Mouse (Mus musculus) layer of hippocampus, adult 11-12 months (tissue): ENCODE measurements at regions not wholly inside any gene's neighbourhood (a gene's known extent, or its start where the extent isn't known, plus 50 kb on each side); places are given as distances from the start of the nearest gene placed in this dataset.

ENCODE experiments used
- DNase-seq: peaks from one replicate; pipeline ENCODE4 v3.0.0; 2022; ENCODE audit warnings: low spot score

- no peak for DNase-seq
Measured at GRCm38 (mm10) chr8:28400141-28400540, 952.7 kb downstream of the Poteg start.

- no peak for DNase-seq
Measured at GRCm38 (mm10) chr8:28427544-28428135, 980.2 kb downstream of the Poteg start.

- DNase-seq, result no peak
Measured at GRCm38 (mm10) chr8:28473190-28473589, 1025.7 kb downstream of the Poteg start.

GRCm38 (mm10) chr8:28487913-28488312, 1040.4 kb downstream of the Poteg start:
- no peak for DNase-seq

- no peak for DNase-seq
Measured at GRCm38 (mm10) chr8:28503488-28504319, 1056.2 kb downstream of the Poteg start.

GRCm38 (mm10) chr8:28523506-28523905, 1076.0 kb downstream of the Poteg start:
- peak; percentile 8 for DNase-seq

- DNase-seq, result no peak
Measured at GRCm38 (mm10) chr8:28547236-28547635, 1099.8 kb downstream of the Poteg start.

GRCm38 (mm10) chr8:28559881-28560280, 1112.4 kb downstream of the Poteg start:
- peak; percentile 4 for DNase-seq

GRCm38 (mm10) chr8:28579250-28579651, 1131.8 kb downstream of the Poteg start:
- peak; percentile 15 for DNase-seq

GRCm38 (mm10) chr8:28580821-28581220, 1133.4 kb downstream of the Poteg start:
- DNase-seq, result no peak

- no peak for DNase-seq
Measured at GRCm38 (mm10) chr8:28589999-28590398, 1142.5 kb downstream of the Poteg start.

- DNase-seq, result no peak
Measured at GRCm38 (mm10) chr8:28593238-28593637, 1145.8 kb downstream of the Poteg start.

GRCm38 (mm10) chr8:28594191-28594590, 1146.7 kb downstream of the Poteg start:
- DNase-seq, result no peak

- no peak for DNase-seq
Measured at GRCm38 (mm10) chr8:28594606-28595005, 1147.1 kb downstream of the Poteg start.

GRCm38 (mm10) chr8:28595880-28596279, 1148.4 kb downstream of the Poteg start:
- DNase-seq, result no peak
